Mouse (Mus musculus) C2C12 (cell line): Measurements from ENCODE around the gene Mreg. TPM values are rescaled to one million over a fixed set of nuclear protein-coding genes. Genes with fewer than 3 reads are reported as not detected.
"Not testable (repeated sequence)": the region's sequence is repeated elsewhere in the genome, so short reads cannot be mapped to it uniquely, and the experiment has no call there.

Experiments used
- H3K27me3 ChIP-seq: one replicate; pipeline ENCODE4 v1.6.1; 2011; ENCODE audit not compliant: control insufficient read depth, insufficient read depth, insufficient read length
- H3K36me3 ChIP-seq: one replicate; pipeline ENCODE4 v1.6.1; 2011; ENCODE audit not compliant: control insufficient read depth, insufficient read depth
- H3K4me3 ChIP-seq: one replicate; pipeline ENCODE4 v1.5.1; 2011; ENCODE audit warnings: mild to moderate bottlenecking, control low read depth; ENCODE audit not compliant: poor library complexity, insufficient read depth, severe bottlenecking
- H3K79me2 ChIP-seq: one replicate; pipeline ENCODE4 v1.6.1; 2011; ENCODE audit not compliant: control insufficient read depth, insufficient read depth
- H3K79me3 ChIP-seq: one replicate; pipeline ENCODE4 v1.6.1; 2011; ENCODE audit warnings: low read depth, control low read depth
- H3ac ChIP-seq: one replicate; pipeline ENCODE3; 2011; ENCODE audit warnings: low read depth; ENCODE audit not compliant: control insufficient read depth, insufficient read length
- CEBPB ChIP-seq: IDR thresholded peaks from one replicate; pipeline ENCODE4 v1.6.1; 2011; ENCODE audit warnings: low read depth, mild to moderate bottlenecking, control low read depth, moderate library complexity
- CTCF ChIP-seq: IDR thresholded peaks from one replicate; pipeline ENCODE4 v1.5.1; 2011; ENCODE audit not compliant: control insufficient read depth, insufficient read depth, insufficient read length
- FOSL1 ChIP-seq: IDR thresholded peaks from one replicate; pipeline ENCODE4 v1.8.0; 2011; ENCODE audit warnings: mild to moderate bottlenecking, low read length; ENCODE audit not compliant: poor library complexity, insufficient read depth, severe bottlenecking
- MAX ChIP-seq: IDR thresholded peaks from one replicate; pipeline ENCODE4 v1.6.1; 2011; ENCODE audit warnings: mild to moderate bottlenecking, control low read depth
- MYOD1 ChIP-seq: IDR thresholded peaks from one replicate; pipeline ENCODE4 v1.6.1; 2011; ENCODE audit warnings: low read depth; ENCODE audit not compliant: control insufficient read depth, insufficient read length
- MYOG ChIP-seq: IDR thresholded peaks from one replicate; pipeline ENCODE4 v1.6.1; 2011; ENCODE audit not compliant: control insufficient read depth, insufficient read length; ENCODE audit errors: extremely low read depth
- USF1 ChIP-seq: IDR thresholded peaks from one replicate; pipeline ENCODE4 v1.6.1; 2011; ENCODE audit warnings: low read depth, mild to moderate bottlenecking, control low read depth, moderate library complexity
- polyA plus RNA-seq: library from polyadenylated mRNA; unstranded; fragments of >200 nt; fragmentation: generic; extraction: Trizol; gene quantifications from one replicate; pipeline ENCODE4 v1.2.1, GENCODE M21; 2012; ENCODE audit warnings: missing spikeins

Mreg gene
- polyA plus RNA-seq, 1 experiment: 1.6 TPM

DNA sequence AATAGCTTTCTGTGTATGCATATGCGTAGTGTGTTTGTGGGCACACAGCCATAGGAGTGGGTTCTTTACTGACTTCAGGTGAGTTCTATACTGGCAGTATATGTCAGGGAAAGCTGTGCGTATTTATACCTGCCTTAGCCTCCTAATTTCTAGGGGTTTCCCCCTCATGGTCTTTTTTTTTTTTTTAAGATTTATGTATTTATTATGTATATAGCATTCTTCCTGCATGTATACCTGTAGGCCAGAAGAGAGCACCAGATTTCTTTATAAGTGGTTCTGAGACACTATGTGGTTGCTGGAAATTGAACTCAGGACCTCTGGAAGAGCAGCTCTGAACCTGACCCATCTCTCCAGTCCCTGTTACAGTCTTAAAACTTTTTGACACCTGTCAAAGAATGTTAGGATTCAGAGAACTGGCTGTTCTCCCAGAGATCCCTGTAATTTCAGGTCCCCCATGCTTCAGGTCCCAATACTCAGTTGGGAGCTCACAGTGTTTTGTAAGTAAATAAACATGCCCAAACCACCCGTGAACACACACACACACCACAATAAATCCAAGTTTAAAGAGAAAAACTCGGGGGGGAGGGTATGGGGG lies 14.9 kb upstream of the Mreg start:
- Histone ChIP-seq H3K79me3 (no peaks in the 10 kb centered on the region), H3K36me3 (no peaks in the 10 kb centered on the region)

DNA sequence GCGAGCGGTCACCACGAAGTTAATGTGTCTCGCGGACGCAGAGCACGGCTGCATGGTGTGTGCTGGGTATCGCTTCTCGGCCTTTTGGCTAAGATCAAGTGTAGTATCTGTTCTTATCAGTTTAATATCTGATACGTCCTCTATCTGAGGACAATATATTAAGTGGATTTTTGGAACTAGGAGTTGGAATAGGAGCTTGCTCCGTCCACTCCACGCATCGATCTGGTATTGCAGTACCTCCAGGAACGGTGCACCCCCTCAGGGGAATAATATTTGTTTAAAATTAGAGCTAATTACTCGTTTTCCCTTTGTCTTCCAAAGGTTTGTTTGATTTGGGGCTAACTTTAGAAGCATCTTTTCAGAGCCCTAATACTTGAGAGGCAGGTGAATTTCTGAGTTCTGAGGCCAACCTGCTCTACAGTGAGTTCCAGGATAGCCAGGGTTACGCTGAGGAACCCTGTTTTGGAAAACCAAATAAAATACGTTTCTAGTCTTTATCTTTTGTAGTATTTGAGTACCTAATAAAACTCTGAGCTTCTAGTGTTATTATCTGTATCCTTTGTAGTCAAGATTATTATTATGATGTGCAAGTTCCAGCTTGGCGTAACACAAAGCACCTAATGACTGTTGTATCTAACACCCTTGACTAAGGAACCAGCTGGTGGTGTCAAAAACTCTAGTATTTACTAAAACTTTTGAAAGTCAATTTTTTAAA lies 14.2 kb upstream of the Mreg start:
- TF ChIP-seq MAX (no peak), FOSL1 (no peak), CEBPB (peak; percentile 44), MYOD1 (no peak), CTCF (no peak), USF1 (no peak)
- Histone ChIP-seq H3K36me3 (no peaks in the 10 kb centered on the region), H3K4me3 (no peak overlapping the region), H3K79me3 (no peaks in the 10 kb centered on the region), H3K27me3 (no peaks in the 10 kb centered on the region), H3K79me2 (no peaks in the 10 kb centered on the region), H3ac (no peak overlapping the region)

More for the DNA sequence above, 14.9 kb upstream of the Mreg start:
- no peak for TF ChIP-seq CTCF
- no peak for TF ChIP-seq MYOG
- no peak for TF ChIP-seq MYOD1
- no peak for TF ChIP-seq USF1
- TF ChIP-seq MAX: no peak
- no peak for TF ChIP-seq CEBPB
- TF ChIP-seq FOSL1: no peak
- H3K4me3 ChIP-seq: no peak overlapping the region
- H3K27me3 ChIP-seq: no peaks in the 10 kb centered on the region
- H3ac ChIP-seq: no peak overlapping the region
- H3K79me2 ChIP-seq: no peaks in the 10 kb centered on the region

- not testable (repeated sequence) for H3K79me3 ChIP-seq
Observed at GRCm38 (mm10) chr1:72225720-72226171, 13.6 kb upstream of the Mreg start.

GRCm38 (mm10) chr1:72225054-72225718 lies 13.1 kb upstream of the Mreg start:
- TF ChIP-seq MYOG (no peak), MAX (no peak), USF1 (no peak), CTCF (no peak), MYOD1 (no peak), FOSL1 (no peak), CEBPB (no peak)

More at GRCm38 (mm10) chr1:72225720-72226171, 13.6 kb upstream of the Mreg start:
- H3K27me3 ChIP-seq, H3K36me3 ChIP-seq, H3K79me2 ChIP-seq: not testable (repeated sequence)
- H3ac ChIP-seq: peak overlapping the region; percentile 46
- H3K4me3 ChIP-seq: peak overlapping the region; percentile 15

GRCm38 (mm10) chr1:72220008-72220407 lies 7.9 kb upstream of the Mreg start:
- Histone ChIP-seq H3K4me3 (no peak overlapping the region), H3ac (no peak overlapping the region), H3K36me3 (no peaks in the 10 kb centered on the region), H3K27me3 (no peaks in the 10 kb centered on the region), H3K79me2 (no peaks in the 10 kb centered on the region), H3K79me3 (no peaks in the 10 kb centered on the region)
- peak; percentile 10 for TF ChIP-seq CTCF
- no peak for TF ChIP-seq FOSL1
- TF ChIP-seq MYOG: no peak

More at GRCm38 (mm10) chr1:72225054-72225718, 13.1 kb upstream of the Mreg start:
- no peaks in the 10 kb centered on the region for H3K27me3 ChIP-seq
- H3K36me3 ChIP-seq: no peaks in the 10 kb centered on the region
- H3ac ChIP-seq: no peak overlapping the region
- no peaks in the 10 kb centered on the region for H3K79me3 ChIP-seq
- H3K4me3 ChIP-seq: peak overlapping the region; percentile 15
- no peaks in the 10 kb centered on the region for H3K79me2 ChIP-seq

DNA sequence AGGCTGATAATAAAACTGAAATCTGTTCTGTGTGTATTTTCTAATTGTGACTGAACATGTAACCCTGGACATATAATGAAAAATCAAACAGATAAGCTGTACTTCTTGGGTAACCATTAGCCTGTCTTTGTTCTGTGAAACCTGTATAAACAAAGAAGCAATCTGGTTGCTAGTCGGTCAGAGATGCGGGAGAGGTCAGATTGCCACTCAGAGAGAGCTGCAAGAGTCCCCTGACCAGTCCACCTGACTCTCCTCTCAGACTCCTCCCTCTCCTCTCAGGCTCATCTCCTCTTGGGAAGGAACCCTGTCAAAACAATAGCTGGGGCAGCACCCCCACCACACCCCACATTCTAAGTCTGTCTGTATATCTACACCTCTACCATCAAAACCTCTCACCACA lies 7.0 kb upstream of the Mreg start:
- H3K4me3 ChIP-seq: no peak overlapping the region
- H3K27me3 ChIP-seq: no peaks in the 10 kb centered on the region
- H3K36me3 ChIP-seq: no peaks in the 10 kb centered on the region
- H3K79me2 ChIP-seq: no peaks in the 10 kb centered on the region
- H3K79me3 ChIP-seq: no peaks in the 10 kb centered on the region
- no peak overlapping the region for H3ac ChIP-seq
- no peak for TF ChIP-seq CTCF
- no peak for TF ChIP-seq MAX
- no peak for TF ChIP-seq FOSL1
- TF ChIP-seq MYOD1: no peak
- TF ChIP-seq MYOG: no peak
- TF ChIP-seq USF1: no peak
- TF ChIP-seq CEBPB: no peak
